Mouse (Mus musculus): ENCODE measurements at regions not wholly inside any gene's neighbourhood (a gene's known extent, or its start where the extent isn't known, plus 50 kb on each side); places are given as distances from the start of the nearest gene placed in this dataset.

DNA sequence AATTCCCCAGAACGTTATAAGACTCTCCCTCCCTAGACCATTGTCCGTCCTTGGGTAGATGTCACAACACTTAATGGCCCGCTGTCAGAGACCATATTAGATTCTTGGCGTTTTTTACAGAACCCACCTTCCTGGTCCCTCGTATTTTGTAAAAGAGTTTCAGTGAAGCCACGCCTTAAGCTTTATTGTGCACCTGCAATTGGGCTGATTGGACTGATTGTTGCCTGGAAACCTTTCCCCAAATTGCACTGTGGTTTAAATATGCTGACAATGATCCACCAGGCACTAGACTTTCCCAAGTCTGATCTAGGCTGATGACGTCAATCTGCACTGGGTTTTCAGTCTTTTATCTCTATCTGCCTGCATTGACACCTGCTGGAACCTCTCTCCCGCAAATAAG lies 75.6 kb upstream of the Zdhhc17 start:
- peak; percentile 9 for TF ChIP-seq GATA1 (IDR thresholded peaks at IDR 0.05; ENCODE audit: low read length)

DNA sequence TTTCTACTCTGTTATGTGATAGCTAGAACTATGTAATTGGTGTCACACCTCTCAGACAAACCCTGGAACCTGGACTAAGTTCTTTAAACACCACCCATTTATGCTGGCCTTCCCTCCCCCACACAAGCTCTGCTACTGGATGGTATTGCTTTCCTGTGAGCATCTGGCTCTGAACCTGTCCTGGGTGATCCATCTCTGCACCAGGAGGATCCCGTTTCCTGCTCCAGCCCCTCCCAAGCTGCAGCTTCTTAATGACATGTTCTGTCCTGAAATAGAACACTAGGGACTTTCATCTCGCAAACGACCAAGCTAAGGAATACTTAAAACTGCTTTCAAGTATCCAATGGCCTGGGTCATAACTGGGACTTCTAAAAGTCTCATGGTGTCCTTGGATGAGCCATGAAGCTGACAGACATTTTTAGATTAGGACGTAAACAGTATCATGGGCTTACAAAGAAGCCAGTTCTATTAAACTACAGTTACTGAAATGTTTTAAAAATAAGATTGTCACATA lies 74.4 kb upstream of the Zdhhc17 start:
- no peak for TF ChIP-seq GATA1 (IDR thresholded peaks at IDR 0.05; ENCODE audit: low read length)

DNA sequence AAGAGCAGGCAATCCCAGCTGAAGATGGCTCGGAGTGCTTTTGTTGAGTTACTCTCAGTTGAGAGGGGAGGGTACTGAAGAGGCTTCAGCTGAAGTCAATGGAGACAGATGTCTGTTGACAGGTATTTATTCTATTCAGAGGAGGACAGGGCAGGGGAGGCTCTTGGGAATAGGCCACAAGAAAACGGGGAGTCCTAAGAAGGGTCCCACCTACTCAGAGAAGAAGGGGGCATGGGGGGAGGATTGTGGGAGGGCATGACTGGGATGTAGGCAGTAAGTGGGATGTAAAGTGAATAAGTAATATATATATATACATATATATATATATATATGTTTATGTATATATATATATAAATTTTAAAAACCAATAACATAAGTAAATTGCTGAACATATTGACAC lies 73.9 kb upstream of the Zdhhc17 start:
- TF ChIP-seq GATA1 (IDR thresholded peaks at IDR 0.05; ENCODE audit: low read length): no peak

DNA sequence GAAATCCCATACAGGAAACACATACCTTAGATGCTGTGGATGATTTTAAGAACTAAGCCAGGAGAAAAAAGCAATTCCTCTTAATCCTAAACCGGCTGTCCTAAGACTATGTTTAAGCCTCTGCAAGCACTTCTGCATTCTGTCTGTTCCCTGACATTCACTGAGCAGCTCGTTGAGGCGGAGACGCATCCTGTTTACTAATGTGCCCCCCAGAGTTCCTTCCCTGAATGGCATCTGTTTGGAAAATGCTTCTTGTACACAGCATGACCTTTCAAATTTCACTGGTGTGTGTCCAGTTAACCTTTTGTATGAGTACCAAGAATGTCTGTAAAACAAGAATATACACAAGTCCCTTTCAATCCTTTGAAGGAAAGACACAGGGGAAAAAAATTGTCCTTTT lies 73.4 kb upstream of the Zdhhc17 start:
- TF ChIP-seq GATA1 (IDR thresholded peaks at IDR 0.05; ENCODE audit: low read length): no peak

DNA sequence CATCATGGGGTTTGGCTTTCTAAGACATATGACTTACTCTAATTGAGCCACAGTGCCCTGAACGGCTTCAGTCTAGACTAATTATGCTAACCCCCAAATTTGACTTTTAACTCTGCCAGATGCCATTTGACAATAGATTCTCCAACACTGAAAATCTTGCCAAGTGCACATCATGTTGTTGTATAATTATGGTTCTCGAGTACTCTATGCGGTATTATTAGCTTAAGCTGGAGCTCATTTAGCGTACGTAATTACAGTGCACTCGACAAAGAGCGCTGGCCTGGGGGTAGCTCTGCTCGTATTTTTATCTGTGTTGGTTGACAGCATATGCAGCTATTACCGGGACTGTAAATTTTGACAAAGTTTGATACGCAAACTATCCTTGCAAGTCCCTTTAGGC lies 70.4 kb upstream of the Zdhhc17 start:
- TF ChIP-seq GATA1 (IDR thresholded peaks at IDR 0.05; ENCODE audit: low read length): no peak

- TF ChIP-seq GATA1 (IDR thresholded peaks at IDR 0.05; ENCODE audit: low read length): no peak
These were observed 69.1 kb upstream of the Zdhhc17 start for GRCm38 (mm10) chr10:111079051-111079450.

GRCm38 (mm10) chr10:111077632-111078031 lies 67.7 kb upstream of the Zdhhc17 start:
- TF ChIP-seq GATA1 (IDR thresholded peaks at IDR 0.05; ENCODE audit: low read length): no peak

DNA sequence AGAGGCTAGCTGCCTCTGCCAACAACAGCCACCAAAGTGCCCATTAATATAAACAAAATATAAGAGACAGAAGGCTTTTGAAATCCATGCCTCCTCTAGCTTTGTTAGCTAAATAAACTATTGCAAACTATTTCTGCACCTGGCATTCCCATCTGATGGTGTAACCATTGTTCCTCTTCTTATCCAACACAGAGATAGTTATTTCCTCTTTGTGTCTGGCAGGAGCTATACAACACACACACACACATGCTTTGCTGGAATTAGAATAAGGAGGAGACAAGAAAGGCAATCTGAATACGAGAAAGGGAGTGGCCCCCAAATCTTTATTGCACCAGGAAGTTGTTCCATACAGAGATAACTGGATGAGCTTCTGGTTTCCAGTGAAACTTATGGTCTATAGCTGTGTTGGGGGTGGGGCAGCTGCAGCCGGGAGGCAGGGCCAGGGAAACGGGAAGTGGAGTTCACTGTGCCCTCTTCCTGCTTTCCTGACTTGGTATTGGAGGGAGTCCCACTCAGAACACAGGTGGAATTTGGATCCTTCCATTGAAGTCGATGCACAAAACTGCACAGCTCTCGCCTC lies 64.0 kb upstream of the Zdhhc17 start:
- TF ChIP-seq GATA1 (IDR thresholded peaks at IDR 0.05; ENCODE audit: low read length): no peak

DNA sequence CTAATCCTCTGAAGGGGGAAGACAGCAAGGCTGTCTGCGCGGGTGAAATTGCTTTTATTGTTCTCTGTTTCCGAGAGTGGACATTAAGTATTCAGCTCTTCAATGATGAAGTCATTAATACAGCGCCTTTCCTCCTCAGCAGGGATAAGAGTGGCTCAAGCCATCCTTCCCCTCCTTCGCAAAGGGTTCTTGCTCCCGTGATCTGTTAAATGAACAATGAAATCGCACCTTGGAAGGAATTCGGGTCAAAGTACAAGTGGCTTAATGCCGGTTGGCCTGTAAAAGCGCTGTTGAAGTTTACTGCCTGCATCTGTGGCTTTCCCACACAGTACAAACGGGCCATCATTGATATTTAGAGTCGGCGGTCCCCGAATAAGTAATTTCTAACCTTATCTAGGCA lies 63.3 kb upstream of the Zdhhc17 start:
- TF ChIP-seq GATA1 (IDR thresholded peaks at IDR 0.05; ENCODE audit: low read length): no peak

DNA sequence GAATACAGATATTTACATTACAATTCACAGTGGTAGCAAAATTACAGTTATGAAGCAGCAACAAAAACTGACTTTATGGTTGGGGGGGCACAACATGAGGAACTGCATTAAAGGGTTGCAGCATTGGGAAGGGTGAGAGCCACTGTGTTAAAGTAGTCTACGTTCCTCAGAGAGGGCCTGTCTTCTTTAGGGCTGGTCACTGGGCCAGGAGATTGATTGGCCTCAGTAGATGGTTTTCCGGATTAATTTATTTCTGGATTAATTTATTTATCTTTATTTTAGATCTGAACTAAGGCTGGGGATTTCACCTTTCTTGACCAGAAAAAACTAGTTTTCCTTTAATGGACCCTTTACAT lies 62.6 kb upstream of the Zdhhc17 start:
- no peak for TF ChIP-seq GATA1 (IDR thresholded peaks at IDR 0.05; ENCODE audit: low read length)

- no peak for TF ChIP-seq GATA1 (IDR thresholded peaks at IDR 0.05; ENCODE audit: low read length)
These were observed 62.0 kb upstream of the Zdhhc17 start for GRCm38 (mm10) chr10:111071805-111072553.

DNA sequence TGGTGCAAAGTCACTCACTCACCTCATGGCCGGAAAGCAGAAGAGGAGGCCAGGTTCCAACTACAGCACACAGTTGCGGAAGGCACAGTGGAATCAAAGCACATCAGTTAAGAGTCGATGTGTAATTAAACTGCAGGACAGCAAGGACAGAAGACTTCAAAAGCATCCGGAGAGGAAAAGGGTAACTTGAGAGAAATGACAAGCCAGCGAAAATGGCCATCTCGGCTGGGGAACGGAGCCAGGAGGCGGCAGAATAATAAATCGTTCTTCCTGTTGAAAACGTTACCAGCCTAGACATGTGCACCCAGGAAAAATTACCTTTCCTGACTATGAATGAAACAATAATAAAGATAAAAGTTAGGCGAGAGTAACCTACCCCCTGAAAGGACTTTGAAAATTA lies 56.2 kb upstream of the Zdhhc17 start:
- no peak for TF ChIP-seq GATA1 (IDR thresholded peaks at IDR 0.05; ENCODE audit: low read length)

GRCm38 (mm10) chr10:111060626-111061025 lies 50.7 kb upstream of the Zdhhc17 start:
- no peak for TF ChIP-seq GATA1 (IDR thresholded peaks at IDR 0.05; ENCODE audit: low read length)
